Mouse (Mus musculus): ENCODE data around the gene Vinac1. TPM values are rescaled to one million over a fixed set of nuclear protein-coding genes. Genes with fewer than 3 reads are reported as not detected.

The Vinac1 gene
- polyA plus RNA-seq (2017; shearing (Covaris generic)) = under 1 TPM in 1 of 3 experiments, not detected in 2; 0.16 TPM

GRCm38 (mm10) chr2:129047811-129048210, at the start of gene Vinac1:
Gene Vinac1, minus strand, starts transcription at chr2:129048172.
- ATAC-seq = no peak

DNA sequence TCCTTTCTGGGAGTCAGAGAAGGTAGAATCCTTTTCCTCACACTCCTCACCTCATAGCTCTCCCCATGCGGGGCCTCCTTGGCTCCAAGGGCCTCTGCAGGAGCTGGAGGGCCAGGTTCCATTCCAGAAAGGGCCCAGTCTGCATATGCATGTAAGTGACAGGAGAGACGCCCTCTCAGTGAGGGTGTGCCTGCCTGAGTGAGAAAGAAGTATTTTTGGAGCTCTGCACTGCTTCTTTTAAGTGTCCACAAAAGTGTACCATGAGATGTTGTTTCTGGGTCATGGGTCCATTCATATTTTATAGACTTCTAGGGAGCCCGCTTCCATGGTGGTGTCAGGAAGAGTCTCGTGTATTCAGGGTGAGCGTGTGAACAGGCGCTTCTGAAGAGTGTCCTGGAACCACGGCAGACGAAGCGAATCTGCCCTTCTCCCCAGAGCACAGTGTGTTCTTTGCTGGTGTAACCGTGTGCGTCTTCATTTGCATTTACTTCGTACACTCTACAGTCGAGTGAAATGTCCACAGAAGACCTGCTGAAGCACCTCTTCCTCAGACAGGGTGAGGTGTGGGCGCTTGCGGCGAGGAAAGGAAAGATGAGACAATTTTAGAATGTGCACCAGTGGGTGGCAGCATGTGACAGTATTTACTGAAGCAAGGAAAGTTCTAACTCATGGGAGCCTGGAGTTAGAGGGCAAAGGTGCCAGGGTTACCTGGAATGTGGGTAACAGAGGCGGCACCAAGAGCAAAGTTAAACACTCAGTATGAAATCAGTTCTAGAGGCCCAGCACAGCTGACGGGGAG, 46.2 kb upstream of the Vinac1 start:
- no peak for ATAC-seq

DNA sequence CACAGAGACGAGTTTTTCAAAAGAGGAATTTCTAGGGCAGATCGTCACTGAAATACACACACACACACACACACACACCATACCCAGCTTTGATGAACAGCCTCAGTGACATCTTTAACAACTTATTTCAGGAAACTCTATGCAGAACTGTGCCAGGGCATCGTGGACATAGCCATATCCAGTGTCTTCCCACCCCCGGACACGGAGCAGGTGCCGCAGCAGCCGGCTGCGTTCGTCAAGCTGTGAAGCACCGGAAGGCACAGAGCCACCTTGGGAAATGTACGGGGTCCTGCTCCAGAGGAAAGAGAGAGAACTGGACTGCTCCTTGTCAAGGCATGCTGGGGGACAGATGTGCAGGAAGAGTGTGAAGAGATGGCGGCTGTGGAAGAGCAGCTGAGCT, 44.8 kb upstream of the Vinac1 start:
- ATAC-seq = no peak

GRCm38 (mm10) chr2:129090370-129090769, 42.4 kb upstream of the Vinac1 start:
- ATAC-seq = no peak

DNA sequence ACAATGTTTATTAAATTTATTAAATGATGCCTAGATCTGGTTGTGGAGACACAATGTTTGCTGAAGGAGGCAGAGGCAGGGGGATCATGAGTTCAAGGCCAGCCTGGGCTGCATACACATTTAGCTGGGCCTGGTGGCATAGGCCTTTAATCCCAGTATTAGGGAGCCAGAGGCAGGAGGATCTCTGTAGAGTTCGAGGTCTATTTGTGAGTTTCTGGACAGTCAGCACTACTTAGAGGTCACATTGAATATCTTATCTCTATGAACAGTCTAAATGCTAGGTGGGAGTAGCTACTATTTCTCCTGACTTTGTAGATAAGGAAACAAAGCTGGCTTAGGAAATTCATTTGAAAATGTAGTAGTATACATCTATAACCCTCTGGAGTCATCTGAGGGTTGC, 39.5 kb upstream of the Vinac1 start:
- ATAC-seq = no peak

DNA sequence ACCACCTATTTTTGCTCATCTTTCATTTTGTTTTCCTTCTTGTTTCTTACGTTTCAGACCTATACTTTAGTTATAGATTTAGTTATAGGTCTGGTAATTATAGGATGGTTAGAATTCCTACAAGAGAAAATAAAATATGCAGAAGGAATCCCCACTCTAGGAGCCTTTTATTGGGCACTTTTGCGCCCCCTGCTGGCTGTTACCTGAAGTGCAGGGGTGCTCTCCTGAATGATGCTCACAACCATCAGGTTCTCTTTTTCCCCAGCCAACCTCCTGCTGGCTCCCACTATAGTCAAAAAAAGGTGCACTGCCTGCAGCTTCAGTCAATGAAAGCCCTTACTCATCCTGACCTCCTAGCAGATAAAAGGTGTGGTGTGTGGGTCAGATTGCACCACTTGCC, 37.0 kb upstream of the Vinac1 start:
- ATAC-seq = no peak

GRCm38 (mm10) chr2:129083514-129083913, 35.5 kb upstream of the Vinac1 start:
- ATAC-seq = no peak

DNA sequence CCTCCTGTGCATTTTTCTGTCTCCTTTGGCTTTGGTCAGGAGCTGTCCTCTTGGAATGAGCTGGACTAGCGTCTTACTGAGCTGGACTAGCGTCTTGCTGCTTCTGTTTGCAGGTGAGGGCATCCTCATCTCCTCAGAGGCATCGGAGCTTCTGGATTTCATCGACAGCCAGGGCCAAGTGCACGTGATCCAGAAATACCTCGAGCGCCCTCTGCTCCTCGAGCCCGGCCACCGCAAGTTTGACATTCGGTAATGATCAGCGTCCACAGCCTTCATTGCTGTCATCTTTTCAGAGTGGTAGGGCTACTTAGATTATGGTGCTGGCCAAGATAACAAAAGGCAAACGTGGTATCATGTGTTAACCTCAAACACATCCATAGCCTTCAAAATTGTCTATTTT, 33.1 kb upstream of the Vinac1 start:
- no peak for ATAC-seq

- no peak for ATAC-seq
Measured at GRCm38 (mm10) chr2:129079194-129079593, 31.2 kb upstream of the Vinac1 start.

DNA sequence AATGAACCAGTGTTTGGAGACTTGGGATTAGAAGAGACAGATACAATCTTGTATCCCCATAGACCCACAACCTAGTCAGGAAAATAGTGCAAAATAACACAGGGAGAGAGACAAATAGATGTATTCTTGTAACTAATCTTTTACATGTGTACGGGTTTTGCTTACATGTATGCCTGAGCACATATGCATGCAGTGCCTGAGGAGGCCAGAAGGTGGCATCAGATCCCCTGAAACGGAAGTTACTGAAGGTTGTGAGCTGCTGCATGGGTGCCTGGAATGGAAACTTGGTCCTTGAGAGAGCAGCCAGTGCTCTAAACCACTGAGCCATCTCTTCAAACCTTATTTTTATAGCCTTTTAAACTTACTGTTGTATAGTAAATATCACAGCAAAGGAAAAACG, 30.3 kb upstream of the Vinac1 start:
- ATAC-seq = no peak

DNA sequence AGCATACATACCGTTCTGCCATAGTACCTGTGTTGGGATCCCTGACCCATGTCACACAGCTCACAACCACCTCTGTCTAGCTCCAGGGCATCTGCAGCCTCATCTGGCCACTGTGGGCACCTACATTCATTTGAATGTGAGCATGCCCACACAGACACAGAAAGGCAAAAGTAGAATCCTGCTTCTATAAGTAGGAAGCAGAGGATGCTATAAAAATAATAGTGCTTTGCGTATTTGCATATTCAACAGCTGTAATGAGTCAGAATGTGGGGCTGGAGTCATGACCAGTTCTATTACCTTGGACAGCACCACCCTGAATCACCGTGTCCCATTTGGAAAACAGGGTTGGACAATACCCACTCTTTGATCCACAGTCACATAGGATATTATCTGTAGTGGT, 22.3 kb upstream of the Vinac1 start:
- no peak for ATAC-seq

DNA sequence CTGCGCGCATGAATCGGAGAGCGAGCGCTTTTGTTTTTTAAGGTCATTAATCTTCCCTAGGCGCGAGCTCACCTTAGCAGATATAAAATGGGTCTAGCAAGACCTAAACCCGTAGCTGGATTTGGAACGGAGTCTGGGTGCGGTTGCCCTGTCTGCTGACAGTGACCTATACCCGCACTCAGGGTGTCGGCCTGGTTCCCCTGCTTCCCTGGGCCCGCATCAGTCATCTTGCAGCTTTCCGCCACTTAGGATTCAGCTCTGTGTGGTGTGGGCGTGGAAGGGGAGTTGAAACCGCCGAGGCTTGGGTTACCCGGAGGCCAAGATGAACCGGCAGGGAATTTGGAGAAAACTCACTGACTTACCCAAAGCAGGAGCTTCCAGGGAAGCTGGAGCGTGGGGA, 18.4 kb upstream of the Vinac1 start:
- ATAC-seq = peak; percentile 46

GRCm38 (mm10) chr2:129065437-129066282, 17.7 kb upstream of the Vinac1 start, which contains the start of gene Ttl:
Gene Ttl, plus strand, starts transcription at chr2:129065942.
- ATAC-seq = peak; percentile 81

- ATAC-seq = no peak
Measured at GRCm38 (mm10) chr2:129061456-129062059, 13.6 kb upstream of the Vinac1 start.

GRCm38 (mm10) chr2:129057920-129058361, 10.0 kb upstream of the Vinac1 start:
- no peak for ATAC-seq

- no peak for ATAC-seq
Measured at GRCm38 (mm10) chr2:129057256-129057655, 9.3 kb upstream of the Vinac1 start.

- ATAC-seq = peak; percentile 41
Measured at GRCm38 (mm10) chr2:129056597-129056996, 8.6 kb upstream of the Vinac1 start.

DNA sequence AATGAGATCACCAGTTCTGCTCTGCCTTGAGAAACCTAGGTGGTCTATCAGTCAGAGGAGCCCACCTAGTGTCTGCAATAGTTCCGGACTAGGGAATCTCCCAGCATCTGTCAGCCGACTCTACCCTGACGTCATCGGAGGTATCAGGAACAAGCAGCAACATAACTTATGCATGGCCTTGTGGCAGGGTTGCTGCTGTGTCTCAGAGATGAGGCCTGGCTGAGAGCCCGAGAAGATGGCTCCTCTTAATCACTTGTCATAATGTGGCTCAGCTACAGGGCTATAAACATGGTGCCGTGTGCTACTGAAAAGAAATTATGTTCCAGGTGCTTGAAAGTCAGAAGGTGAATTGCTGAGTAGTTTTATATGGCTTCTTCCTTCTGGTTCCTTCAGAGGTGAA, 7.8 kb upstream of the Vinac1 start:
- ATAC-seq = no peak

GRCm38 (mm10) chr2:129052451-129052983, 4.5 kb upstream of the Vinac1 start:
- ATAC-seq = no peak

DNA sequence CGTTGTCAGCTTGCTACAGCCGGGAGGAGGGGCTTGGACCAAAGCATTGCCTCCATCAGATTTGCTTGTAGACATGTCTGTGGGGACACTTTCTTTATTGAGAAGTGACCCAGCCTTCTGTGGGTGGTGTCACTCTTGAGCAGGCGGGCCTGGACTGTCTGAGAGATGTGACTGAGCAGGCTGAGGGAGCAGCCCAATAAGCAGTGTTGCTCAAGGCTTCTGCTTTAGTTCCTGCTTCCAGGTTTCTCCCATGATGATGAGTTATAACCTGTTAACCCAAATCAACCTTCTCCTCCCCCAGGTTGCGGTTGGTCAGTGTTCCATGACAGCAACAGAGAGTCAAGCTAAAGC, 1.2 kb downstream of the Vinac1 start:
- no peak for ATAC-seq

DNA sequence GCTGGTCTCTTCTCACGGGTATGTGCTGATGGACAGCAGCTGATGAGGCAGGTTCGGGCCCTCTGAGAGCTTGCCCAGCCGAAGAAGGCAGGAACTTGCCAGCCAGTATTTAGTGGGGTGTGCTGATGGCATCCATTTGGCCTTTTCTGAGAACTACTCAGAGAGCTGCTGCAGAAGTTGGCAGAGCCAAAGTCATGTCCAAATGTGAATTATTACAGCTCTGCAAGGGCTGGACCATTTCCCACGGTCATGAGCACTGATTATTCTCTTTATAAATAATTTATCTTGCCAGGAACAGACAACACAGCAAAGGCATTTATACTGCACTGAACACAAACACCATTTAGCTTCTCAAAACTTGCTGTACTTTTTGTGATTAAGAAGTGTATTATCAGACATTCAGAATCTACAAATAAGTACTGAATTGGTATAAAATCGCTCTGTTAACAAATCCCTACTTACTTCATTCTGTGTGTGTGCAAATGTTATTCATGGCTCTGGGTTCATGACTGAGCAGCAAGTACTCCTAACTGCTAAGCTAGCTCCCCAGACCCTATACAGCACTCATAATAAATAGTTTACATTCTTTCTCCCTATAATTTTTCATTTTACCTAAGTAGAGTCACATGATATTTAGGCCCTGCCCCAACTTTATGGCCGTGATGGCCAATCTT, 1.7 kb downstream of the Vinac1 start:
- ATAC-seq = no peak

DNA sequence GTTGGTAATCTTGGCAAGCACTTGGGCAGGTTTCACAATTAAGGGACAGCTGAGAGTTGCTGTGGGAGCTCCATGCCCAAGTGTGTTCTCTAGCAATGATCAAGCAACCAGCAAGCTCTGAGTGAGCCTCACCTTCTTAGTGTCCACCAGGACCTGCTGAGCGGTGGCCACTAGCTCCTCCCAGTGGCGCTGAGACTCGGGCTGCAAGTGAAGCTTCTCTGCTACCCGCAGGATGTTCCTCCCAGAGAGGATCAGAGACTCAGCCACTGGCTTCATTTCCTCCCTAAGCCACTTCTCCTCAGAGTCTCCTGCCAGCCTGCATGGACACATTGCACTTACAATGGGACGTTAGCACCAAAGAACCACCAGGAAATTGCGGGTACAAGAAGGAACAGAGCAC, 7.4 kb downstream of the Vinac1 start:
- no peak for ATAC-seq
